Mouse (Mus musculus): ENCODE results near the gene Ip6k1.
"Not testable (repeated sequence)": the region's sequence is repeated elsewhere in the genome, so short reads cannot be mapped to it uniquely, and the experiment has no call there.

Ip6k1 gene

GRCm38 (mm10) chr9:107982681-107983346 is 19.5 kb upstream of the Ip6k1 start, which contains the start of gene Gm20661:
Gene Gm20661 (plus strand): TSS chr9:107983058.
- peak; percentile 63 to 72 for DNase-seq

- DNase-seq, result peak; percentile 79 to 89
These were observed 18.8 kb upstream of the Ip6k1 start for GRCm38 (mm10) chr9:107983421-107983890.

GRCm38 (mm10) chr9:107984052-107984753 is 18.1 kb upstream of the Ip6k1 start:
- no peak for DNase-seq

GRCm38 (mm10) chr9:107984754-107985055 is 17.6 kb upstream of the Ip6k1 start:
- DNase-seq, result no peak

- DNase-seq, result peak; percentile 75 to 84
These were observed 16.9 kb upstream of the Ip6k1 start, which contains the start of gene Inka1 for GRCm38 (mm10) chr9:107985131-107986119. Gene Inka1 (minus strand): TSS chr9:107985879.

GRCm38 (mm10) chr9:107986376-107986775 is 15.9 kb upstream of the Ip6k1 start:
- peak; percentile 72 to 82 for DNase-seq

GRCm38 (mm10) chr9:107987950-107988349 is 14.4 kb upstream of the Ip6k1 start:
- DNase-seq, result no peak

GRCm38 (mm10) chr9:107992197-107992596 is 10.1 kb upstream of the Ip6k1 start, which contains the start of gene Cdhr4:
Gene Cdhr4 (plus strand): TSS chr9:107992497.
- DNase-seq, result no peak

GRCm38 (mm10) chr9:107993013-107993412 is 9.3 kb upstream of the Ip6k1 start:
- DNase-seq, result no peak

- no peak for DNase-seq
These were observed 7.8 kb upstream of the Ip6k1 start for GRCm38 (mm10) chr9:107994464-107994863.

GRCm38 (mm10) chr9:107995513-107995912 is 6.8 kb upstream of the Ip6k1 start:
- DNase-seq, result no peak

- no peak for DNase-seq
These were observed 6.3 kb upstream of the Ip6k1 start, which contains the start of gene Gm20662 for GRCm38 (mm10) chr9:107996049-107996448. Gene Gm20662 (plus strand): TSS chr9:107996349.

GRCm38 (mm10) chr9:108002778-108003530 is 653 bp downstream of the Ip6k1 start:
- DNase-seq, result no peak

- DNase-seq, result no peak
These were observed 1.2 kb downstream of the Ip6k1 start for GRCm38 (mm10) chr9:108003531-108003890.

- no peak for DNase-seq
These were observed 5.7 kb downstream of the Ip6k1 start for GRCm38 (mm10) chr9:108008041-108008440.

- DNase-seq, result no peak
These were observed 8.1 kb downstream of the Ip6k1 start for GRCm38 (mm10) chr9:108010385-108010784.

- not testable (repeated sequence) for DNase-seq
These were observed 11.3 kb downstream of the Ip6k1 start for GRCm38 (mm10) chr9:108013577-108013976.

- no peak for DNase-seq
These were observed 14.8 kb downstream of the Ip6k1 start for GRCm38 (mm10) chr9:108017127-108017526.

GRCm38 (mm10) chr9:108020741-108021140 is 18.4 kb downstream of the Ip6k1 start:
- no peak for DNase-seq

GRCm38 (mm10) chr9:108023216-108023615 is 20.9 kb downstream of the Ip6k1 start:
- DNase-seq, result no peak

GRCm38 (mm10) chr9:108026584-108026983 is 24.3 kb downstream of the Ip6k1 start:
- DNase-seq, result no peak

GRCm38 (mm10) chr9:108027867-108028266 is 25.6 kb downstream of the Ip6k1 start:
- DNase-seq, result no peak

All from kidney, adult 8-10 months (tissue).